Mouse (Mus musculus) liver, adult 2 months (tissue): ENCODE data around the gene Gcnt1. TPM values are rescaled to one million over a fixed set of nuclear protein-coding genes. Genes with fewer than 3 reads are reported as not detected.

Source experiments
- DNase-seq: peaks from one replicate; pipeline ENCODE4 v3.0.0-alpha.2; 2011; ENCODE audit warnings: low read depth, low spot score; ENCODE audit errors: extremely low read depth
- H3K27ac ChIP-seq: fragments of 200-500 bp; replicated peaks from 2 replicates; pipeline ENCODE4 v1.5.1; 2012; ENCODE audit warnings: low read depth, mild to moderate bottlenecking, control low read depth, inconsistent platforms, low read length; ENCODE audit not compliant: insufficient read depth
- H3K27me3 ChIP-seq: fragments of 200-500 bp; 2 replicates; pipeline ENCODE4 v1.6.1; 2012; ENCODE audit warnings: mild to moderate bottlenecking, moderate library complexity, low read length, inconsistent platforms; ENCODE audit not compliant: control insufficient read depth, insufficient read depth
- H3K36me3 ChIP-seq: fragments of 200-500 bp; 2 replicates; pipeline ENCODE4 v1.6.1; 2012; ENCODE audit warnings: low read length, inconsistent platforms; ENCODE audit not compliant: control insufficient read depth, insufficient read depth
- H3K4me1 ChIP-seq: fragments of 200-500 bp; 2 replicates; pipeline ENCODE4 v1.6.1; 2011; ENCODE audit warnings: low read length; ENCODE audit not compliant: control insufficient read depth, insufficient read depth
- H3K4me3 ChIP-seq: fragments of 200-500 bp; 2 replicates; pipeline ENCODE4 v1.5.1; 2011; ENCODE audit warnings: low read depth, mild to moderate bottlenecking, control low read depth, low read length, moderate library complexity; ENCODE audit not compliant: insufficient read depth
- H3K79me2 ChIP-seq: fragments of 200-500 bp; 2 replicates; pipeline ENCODE4 v1.6.1; 2012; ENCODE audit warnings: inconsistent platforms, mild to moderate bottlenecking, low read length, moderate library complexity; ENCODE audit not compliant: control insufficient read depth, insufficient read depth
- H3K9ac ChIP-seq: fragments of 200-500 bp; 2 replicates; pipeline ENCODE4 v1.6.1; 2012; ENCODE audit warnings: low read depth, mild to moderate bottlenecking, control low read depth, inconsistent platforms, low read length
- CTCF ChIP-seq: fragments of 200-500 bp; IDR thresholded peaks from 2 replicates; pipeline ENCODE4 v1.5.1; 2011; ENCODE audit warnings: low read depth, low read length, control low read depth
- POLR2A ChIP-seq: fragments of 200-500 bp; IDR thresholded peaks from 2 replicates; pipeline ENCODE4 v1.6.1; 2011; ENCODE audit warnings: low read length, control low read depth; ENCODE audit not compliant: insufficient read depth; ENCODE audit errors: extremely low read depth
- WGBS: fragments of 180-500 bp; shearing (Covaris S2); methylation state at CpG from one replicate; pipeline ENCODE4 v1.1.7; 2018; 5-methylcytosine and 5-hydroxymethylcytosine counted together
- polyA plus RNA-seq: library from polyadenylated mRNA; depleted of rRNA; stranded (reverse); fragments of >200 nt; gene quantifications from 2 replicates; pipeline ENCODE4 v1.2.3, GENCODE M21; 2012
- total RNA-seq: library from RNA; depleted of rRNA; stranded (reverse); fragments of >200 nt; gene quantifications from 2 replicates; pipeline ENCODE4 v1.2.3, GENCODE M21; 2014

Gcnt1 gene
- total and polyA plus RNA-seq, 2 experiments: 0.17 to 0.55 TPM

DNA sequence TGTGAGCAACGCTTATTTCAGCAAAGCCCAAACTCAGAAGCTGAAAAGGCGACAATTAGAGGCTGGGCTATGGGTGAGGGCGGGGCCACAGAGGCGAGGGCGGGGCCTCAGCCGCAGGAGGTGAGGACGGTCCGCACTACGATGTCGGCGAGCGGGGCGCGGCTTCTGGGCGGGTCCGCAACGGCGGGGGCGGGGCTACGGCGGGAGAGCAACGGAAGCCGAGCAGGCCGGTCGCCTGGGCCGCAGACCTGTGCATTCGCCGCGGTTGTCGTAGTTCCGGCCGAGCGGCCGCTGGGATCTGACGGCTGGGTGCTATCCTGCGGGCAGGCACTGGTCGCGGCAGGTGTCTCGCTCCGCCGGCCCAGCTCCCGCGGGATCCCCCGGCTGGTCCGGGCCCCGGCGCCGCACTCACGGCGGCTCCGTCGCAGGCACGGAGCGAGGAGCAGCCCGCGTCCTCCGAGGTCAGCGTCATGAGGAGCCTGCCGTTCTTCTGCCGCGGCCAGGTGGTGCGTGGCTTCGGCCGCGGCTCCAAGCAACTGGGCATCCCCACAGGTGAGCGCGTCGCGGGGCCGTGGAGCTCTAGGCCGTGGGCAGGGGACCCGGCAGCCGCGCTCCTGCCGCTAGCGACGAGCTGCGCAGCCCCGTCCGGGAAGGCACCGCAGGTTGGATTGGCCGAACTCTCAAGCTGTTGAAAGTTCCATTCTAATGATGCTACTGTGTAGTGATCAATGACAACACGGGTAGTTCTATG lies 21.4 kb upstream of the Gcnt1 start, which contains the start of gene Rfk:
Rfk (plus strand) TSS at position 203 of the 751 bp plus-strand sequence.
- no peaks in the 10 kb centered on the region for H3K27me3 ChIP-seq
- no peaks in the 10 kb centered on the region; the same call in 1 of the 2 replicates for H3K79me2 ChIP-seq
- peaks cover 15% of the 10 kb centered on the region; the same call in 1 of the 2 replicates for H3K36me3 ChIP-seq
- H3K9ac ChIP-seq: peak within 1 kb of the TSS; percentile 98
- WGBS: under 1% methylated on average over 82 of the region's 83 CpGs
- peaks cover 4% of the 10 kb centered on the region; the same call in 1 of the 2 replicates for H3K4me1 ChIP-seq
- TF ChIP-seq POLR2A (peak; percentile 97), CTCF (no peak)
- H3K27ac ChIP-seq: peak within 1 kb of the TSS; percentile 77
- peak within 1 kb of the TSS; percentile 95 for H3K4me3 ChIP-seq
- peak; percentile 76 for DNase-seq

GRCm38 (mm10) chr19:17392866-17393265 lies 20.2 kb upstream of the Gcnt1 start:
- no peak overlapping the region for H3K27ac ChIP-seq
- peaks cover 8% of the 10 kb centered on the region; the same call in 1 of the 2 replicates for H3K36me3 ChIP-seq
- no peaks in the 10 kb centered on the region for H3K27me3 ChIP-seq
- TF ChIP-seq CTCF (no peak), POLR2A (no peak)
- H3K9ac ChIP-seq: no peak overlapping the region
- 25% methylated on average over 3 of the region's 3 CpGs for WGBS
- no peak for DNase-seq
- peaks cover 4% of the 10 kb centered on the region; the same call in 1 of the 2 replicates for H3K4me1 ChIP-seq
- no peak overlapping the region for H3K4me3 ChIP-seq
- no peaks in the 10 kb centered on the region; the same call in 1 of the 2 replicates for H3K79me2 ChIP-seq

GRCm38 (mm10) chr19:17388404-17388803 lies 15.8 kb upstream of the Gcnt1 start:
- no peaks in the 10 kb centered on the region for H3K27me3 ChIP-seq
- 4% methylated on average over 2 of the region's 2 CpGs for WGBS
- no peak overlapping the region for H3K4me3 ChIP-seq
- no peaks in the 10 kb centered on the region for H3K4me1 ChIP-seq
- no peak overlapping the region for H3K9ac ChIP-seq
- peak; percentile 46 for DNase-seq
- no peaks in the 10 kb centered on the region for H3K36me3 ChIP-seq
- H3K79me2 ChIP-seq: no peaks in the 10 kb centered on the region
- no peak overlapping the region for H3K27ac ChIP-seq
- TF ChIP-seq CTCF (peak; percentile 31; the same call in 1 of the 2 replicates), POLR2A (no peak)

DNA sequence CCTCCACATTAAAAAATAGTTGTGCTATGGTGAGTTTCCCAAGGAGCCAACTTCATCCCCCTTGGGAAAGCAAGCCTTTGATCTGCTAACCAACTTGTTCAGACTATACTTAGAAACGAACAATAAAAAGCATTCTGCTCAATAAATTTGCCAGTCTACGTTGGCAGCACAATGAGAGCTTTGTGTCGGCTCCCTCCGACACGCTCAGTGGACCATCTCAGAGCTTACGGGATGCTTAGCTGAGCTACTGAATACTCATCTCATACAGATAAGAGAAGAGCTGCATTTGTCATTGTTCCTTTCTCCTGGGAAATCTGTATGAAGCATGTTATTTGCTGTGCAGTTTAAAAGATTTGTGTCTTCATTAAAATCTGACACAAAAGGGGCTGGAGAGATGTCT lies 13.8 kb upstream of the Gcnt1 start:
- H3K27me3 ChIP-seq: no peaks in the 10 kb centered on the region
- H3K36me3 ChIP-seq: no peaks in the 10 kb centered on the region
- 88% methylated on average over 6 of the region's 6 CpGs for WGBS
- no peak overlapping the region for H3K27ac ChIP-seq
- DNase-seq: no peak
- no peak for TF ChIP-seq POLR2A
- no peak overlapping the region for H3K9ac ChIP-seq
- H3K4me3 ChIP-seq: no peak overlapping the region
- no peaks in the 10 kb centered on the region for H3K79me2 ChIP-seq
- H3K4me1 ChIP-seq: no peaks in the 10 kb centered on the region

DNA sequence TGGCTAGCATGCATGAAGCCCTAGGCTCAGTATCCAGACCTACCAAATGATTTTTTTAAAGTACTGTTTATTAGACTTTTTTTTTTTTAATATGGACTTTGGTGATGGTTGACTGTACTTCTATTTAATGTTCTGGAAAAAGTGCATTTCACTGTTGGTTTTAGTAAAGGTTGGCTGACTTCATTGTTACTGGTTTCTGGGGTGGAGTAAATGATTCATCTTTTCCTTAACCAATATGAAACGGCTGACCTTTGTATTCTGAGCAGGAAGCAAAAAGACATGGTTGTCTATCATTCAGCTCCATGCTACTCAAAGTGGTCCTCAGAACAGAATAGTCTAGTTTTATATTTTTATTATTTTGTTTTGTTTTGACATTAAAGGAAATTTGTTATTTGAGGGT lies 12.8 kb upstream of the Gcnt1 start:
- Histone ChIP-seq H3K4me3 (no peak overlapping the region), H3K36me3 (no peaks in the 10 kb centered on the region), H3K9ac (no peak overlapping the region), H3K27ac (no peak overlapping the region), H3K4me1 (no peaks in the 10 kb centered on the region), H3K79me2 (no peaks in the 10 kb centered on the region), H3K27me3 (no peaks in the 10 kb centered on the region)
- TF ChIP-seq POLR2A: no peak
- no peak for TF ChIP-seq CTCF
- WGBS: 62% methylated on average over 1 of the region's 1 CpGs
- no peak for DNase-seq

DNA sequence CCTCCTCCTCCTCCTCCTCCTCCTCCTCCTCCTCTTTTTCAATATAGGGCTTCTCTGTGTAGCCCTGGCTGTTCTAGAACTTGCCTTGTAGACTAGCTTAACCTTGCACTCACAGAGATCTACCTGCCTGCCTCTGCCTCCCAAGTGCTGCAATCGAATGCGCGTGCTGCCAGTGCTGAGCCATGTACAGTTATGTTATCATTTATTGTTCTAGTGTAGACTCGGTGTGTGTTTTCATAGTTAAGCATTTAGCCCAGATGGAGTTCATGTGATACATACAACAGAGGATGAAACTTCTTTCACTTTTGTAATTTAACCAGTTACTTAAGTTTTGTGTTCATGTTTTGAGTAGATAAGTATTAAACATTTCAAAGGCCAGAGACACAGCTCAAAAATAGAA lies 12.4 kb upstream of the Gcnt1 start:
- Histone ChIP-seq H3K27ac (no peak overlapping the region), H3K4me1 (no peaks in the 10 kb centered on the region), H3K9ac (no peak overlapping the region), H3K79me2 (no peaks in the 10 kb centered on the region), H3K27me3 (no peaks in the 10 kb centered on the region), H3K4me3 (no peak overlapping the region), H3K36me3 (no peaks in the 10 kb centered on the region)
- no peak for DNase-seq
- TF ChIP-seq CTCF: no peak
- no peak for TF ChIP-seq POLR2A
- 88% methylated on average over 4 of the region's 4 CpGs for WGBS
